Mouse (Mus musculus) T-helper 2 cell (primary cell): ENCODE measurements at regions not wholly inside any gene's neighbourhood (a gene's known extent, or its start where the extent isn't known, plus 50 kb on each side); places are given as distances from the start of the nearest gene placed in this dataset.

Experiments used
- in situ Hi-C: fragments of 300-600 bp; cut with MboI, MseI; formaldehyde crosslinking; loops from one replicate; pipeline ENCODE4 v1.15.1; 2025; ENCODE audit warnings: high pct_unique_total_duplicates

- in situ Hi-C loops: no loop called here
Measured at GRCm38 (mm10) chr4:125765171-125765570, 259.2 kb upstream of the Csf3r start.

- in situ Hi-C loops: no loop called here
Measured at GRCm38 (mm10) chr4:125777126-125777525, 247.2 kb upstream of the Csf3r start.

- in situ Hi-C loops: no loop called here
Measured at GRCm38 (mm10) chr4:125780113-125780512, 244.2 kb upstream of the Csf3r start.

- in situ Hi-C loops: no loop called here
Measured at GRCm38 (mm10) chr4:125780921-125781487, 243.3 kb upstream of the Csf3r start.

DNA sequence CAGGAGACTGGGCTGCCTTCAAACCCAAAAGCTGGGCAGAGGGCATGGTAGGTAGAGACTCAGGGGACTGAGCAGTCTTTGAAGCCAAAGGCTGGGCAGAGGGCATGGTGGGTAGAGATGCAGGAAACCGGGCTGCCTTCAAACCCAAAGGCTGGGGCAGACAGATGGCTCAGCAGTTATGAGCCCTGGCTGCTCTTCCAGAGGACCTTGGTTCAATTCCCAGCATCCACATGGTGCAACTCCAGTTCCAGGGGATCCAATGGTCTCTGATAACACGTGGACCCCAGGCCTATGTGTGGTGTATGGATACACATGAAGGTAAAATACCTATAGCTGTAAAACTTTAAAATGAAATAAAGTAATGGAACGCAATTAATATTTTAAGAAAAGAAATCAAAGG, 242.0 kb upstream of the Csf3r start:
- in situ Hi-C loops: no loop called here

- in situ Hi-C loops: no loop called here
Measured at GRCm38 (mm10) chr4:125786083-125786482, 238.3 kb upstream of the Csf3r start.

DNA sequence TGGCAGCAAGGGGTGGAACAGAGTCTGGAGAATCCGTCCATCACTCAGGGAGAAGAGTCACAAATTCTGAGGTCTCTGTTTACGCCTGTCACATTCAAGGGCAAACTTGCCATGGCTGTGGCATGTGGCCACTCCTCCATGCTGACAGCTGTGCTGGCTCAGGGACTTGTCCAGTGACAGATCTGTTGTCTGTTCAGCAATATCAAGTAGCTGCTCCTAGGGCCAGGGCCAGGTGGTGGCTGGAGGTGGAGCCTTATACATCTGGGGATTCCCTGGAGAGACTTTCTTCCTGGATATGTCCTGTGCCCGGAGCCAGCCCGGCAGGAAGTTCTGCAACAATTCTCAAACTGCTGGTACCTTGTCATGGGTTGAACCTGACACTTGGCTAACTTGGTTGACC, 229.7 kb upstream of the Csf3r start:
- in situ Hi-C loops: no loop called here

GRCm38 (mm10) chr4:125807923-125808322, 216.4 kb upstream of the Csf3r start:
- in situ Hi-C loops: no loop called here

DNA sequence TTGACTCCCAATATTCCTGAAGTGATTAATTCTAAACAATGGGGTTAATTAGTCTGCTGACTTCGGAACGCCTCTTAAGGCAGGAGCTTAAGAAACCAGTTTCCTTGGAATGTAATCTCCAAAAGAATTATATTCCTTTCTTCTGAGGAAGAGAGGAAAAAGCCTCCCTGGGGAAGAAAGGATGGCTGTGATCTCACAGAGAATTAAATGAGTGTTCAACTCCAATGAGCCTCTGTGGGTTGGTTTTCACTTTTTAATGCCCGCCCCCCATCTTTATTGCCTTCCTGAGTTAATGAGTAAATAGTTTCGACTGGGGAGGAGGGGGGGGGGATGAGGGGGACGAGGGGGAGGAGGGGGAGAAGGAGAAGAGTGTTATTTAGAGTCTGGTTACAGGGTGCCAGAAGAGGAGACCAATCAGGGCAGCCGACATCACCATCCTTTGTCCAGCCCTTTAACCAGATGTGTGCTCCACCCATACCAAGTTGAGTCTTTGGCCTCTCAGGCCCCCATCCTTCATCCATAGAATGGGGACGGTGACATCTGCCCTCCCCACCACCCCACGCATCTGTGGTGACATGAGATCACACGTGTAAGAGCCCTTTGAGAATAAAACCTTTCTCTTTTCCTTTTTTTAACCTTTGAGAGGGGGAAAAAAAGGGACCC, 214.8 kb upstream of the Csf3r start:
- in situ Hi-C loops: loop anchor here (10.0 kb wide), 1 partner anchor 575 kb away; no protein-coding TSS in a partner anchor

GRCm38 (mm10) chr4:125810247-125810646, 214.1 kb upstream of the Csf3r start:
- in situ Hi-C loops: loop anchor here (10.0 kb wide), 1 partner anchor 575 kb away; no protein-coding TSS in a partner anchor

DNA sequence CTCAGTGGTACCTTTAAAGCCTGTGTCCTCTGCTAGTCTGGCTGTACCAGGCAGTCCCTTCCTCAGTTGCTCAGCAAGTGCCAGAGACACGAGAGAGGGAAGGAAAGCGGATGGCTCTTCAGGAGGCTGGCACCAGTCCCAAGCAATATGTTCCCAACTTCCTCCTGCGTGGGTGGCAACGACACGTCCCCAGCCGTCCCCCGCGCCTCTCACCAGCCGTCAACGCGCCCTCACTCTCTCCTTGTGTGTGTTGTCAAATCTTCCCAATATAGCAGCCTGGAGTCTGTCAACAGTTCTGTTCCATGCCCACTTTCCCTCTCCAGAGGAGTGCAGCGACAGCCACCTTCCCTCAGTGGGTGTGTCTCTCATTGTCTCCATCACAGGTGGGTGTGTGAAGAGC, 210.0 kb upstream of the Csf3r start:
- in situ Hi-C loops: loop anchor here (10.0 kb wide), 1 partner anchor 570 kb away; no protein-coding TSS in a partner anchor

DNA sequence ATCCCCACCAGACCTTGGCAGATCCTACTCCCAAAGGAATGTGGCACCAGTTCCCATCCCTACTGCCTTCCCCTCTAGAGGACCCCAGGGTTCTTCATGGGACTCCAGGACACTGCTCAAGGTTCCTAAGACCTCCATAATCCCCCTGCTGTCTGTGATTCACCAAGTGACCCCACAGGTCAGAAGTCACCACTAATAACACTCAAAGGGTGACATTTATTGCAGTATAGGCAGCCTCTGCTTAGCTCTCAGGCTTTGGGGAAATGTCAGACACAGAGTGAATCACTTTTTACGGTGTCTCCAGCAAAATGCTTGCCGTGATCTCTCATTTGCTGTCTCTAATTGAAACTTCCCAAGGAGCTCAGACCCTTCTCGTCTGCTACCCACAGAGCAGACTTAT, 209.1 kb upstream of the Csf3r start:
- in situ Hi-C loops: loop anchor here (10.0 kb wide), 1 partner anchor 570 kb away; no protein-coding TSS in a partner anchor

- in situ Hi-C loops: no loop called here
Measured at GRCm38 (mm10) chr4:125824525-125824924, 199.8 kb upstream of the Csf3r start.

DNA sequence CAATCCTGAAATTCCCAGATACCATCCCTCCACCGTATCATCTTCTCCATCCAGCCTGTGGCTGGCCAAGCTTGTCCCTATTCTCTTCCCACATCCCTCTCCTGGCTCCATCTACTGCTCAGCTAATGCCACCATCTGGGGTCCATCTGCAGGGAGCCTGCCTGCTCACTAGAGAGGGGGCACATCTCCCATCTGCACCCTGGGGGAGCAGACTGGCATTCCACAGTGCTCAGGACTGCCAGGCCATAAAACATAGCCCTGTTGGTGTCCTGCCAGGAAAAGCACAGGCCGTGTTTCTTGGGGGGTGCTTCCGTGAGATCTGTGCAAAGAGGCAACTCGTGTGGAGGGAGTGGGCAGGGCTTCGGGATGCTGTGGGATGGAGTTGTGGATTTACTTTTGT, 197.9 kb upstream of the Csf3r start:
- in situ Hi-C loops: no loop called here

- in situ Hi-C loops: no loop called here
Measured at GRCm38 (mm10) chr4:125835250-125835649, 189.1 kb upstream of the Csf3r start.

DNA sequence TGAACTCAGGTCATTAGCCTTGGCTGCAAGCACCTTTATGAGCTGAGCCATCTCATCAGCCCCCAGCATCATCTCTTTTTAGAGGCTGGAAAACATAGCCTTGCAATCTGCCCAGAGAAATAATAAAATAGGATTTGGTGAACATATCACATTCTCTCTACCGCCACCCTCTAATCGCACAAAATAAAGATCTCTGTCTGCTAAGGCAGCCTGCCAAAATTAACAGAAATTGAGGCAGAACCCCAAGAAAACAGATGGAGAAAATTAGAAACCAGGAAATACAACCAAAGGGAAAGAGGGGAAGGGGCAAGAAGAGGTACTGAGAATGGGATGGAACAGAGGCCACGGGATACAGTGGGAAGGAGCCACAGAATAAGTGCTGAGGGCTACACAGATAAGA, 176.8 kb upstream of the Csf3r start:
- in situ Hi-C loops: no loop called here

DNA sequence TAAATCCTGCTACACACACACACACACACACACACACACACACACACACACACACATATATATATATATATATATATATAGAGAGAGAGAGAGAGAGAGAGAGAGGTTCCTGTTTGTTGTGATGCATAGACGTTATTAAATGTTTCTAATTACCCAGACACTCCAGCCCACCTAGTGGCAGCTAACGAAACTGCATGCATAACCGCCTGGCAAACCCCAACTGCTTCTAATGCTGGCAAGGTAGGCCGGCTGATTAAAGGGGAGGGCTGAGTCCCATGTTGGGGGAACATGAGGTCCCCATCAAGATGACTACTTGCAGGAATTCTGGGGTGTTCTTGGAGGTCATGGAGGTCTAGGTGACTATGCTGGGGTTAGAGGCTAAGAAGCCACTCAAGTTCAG, 174.1 kb upstream of the Csf3r start:
- in situ Hi-C loops: loop anchor here (10.0 kb wide), 1 partner anchor 625 kb away; no protein-coding TSS in a partner anchor

DNA sequence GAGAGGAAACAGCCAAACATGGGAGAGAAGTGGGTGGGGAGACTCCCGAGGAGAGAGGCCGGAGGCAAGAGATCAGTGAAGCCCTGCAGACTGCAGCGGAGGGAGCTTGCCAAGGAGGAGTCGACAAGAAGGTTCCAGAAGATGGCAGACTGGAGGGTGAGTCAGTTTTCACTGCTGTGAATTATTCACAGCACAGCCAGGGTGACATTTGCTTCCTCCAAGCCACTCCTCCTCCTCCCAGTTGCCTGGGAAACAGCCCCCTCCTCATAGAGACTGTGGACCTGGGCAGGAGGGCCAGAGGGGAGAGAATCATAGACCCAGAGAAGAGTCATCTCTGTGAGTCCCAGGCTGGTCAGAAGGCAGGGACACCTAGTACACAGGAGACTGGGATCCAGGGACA, 171.8 kb upstream of the Csf3r start:
- in situ Hi-C loops: loop anchor here (10.0 kb wide), 1 partner anchor 628 kb away; no protein-coding TSS in a partner anchor

DNA sequence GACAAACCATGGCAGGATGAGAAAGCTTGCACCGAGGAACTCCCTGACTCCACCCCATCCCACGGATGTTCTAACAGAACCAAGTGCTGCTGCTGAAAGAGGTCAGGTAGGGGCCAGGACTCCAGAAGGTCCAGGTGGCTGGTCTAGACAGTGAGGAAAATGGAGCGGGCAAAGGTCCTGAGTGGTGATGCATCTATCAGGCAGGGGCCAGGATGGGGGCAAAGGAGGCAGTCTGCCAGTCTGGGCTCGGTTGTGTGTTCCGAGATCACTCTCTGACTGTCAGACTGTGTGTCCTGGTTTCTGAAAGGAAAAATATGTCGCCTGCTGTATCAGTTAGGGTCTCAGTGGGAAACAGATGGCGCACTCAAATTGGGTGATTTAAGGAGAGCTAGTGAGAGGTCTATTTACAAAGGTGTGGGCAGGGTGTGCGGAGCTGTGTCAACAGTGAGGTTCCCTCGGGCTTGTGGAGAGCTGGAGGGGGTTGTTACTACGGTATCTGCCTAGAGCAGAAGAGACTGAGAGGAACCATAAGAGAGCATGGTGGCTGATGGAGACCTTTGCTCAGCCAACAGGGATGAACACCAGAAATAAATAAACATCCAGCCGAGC, 168.3 kb upstream of the Csf3r start:
- in situ Hi-C loops: loop anchor here (10.0 kb wide), 1 partner anchor 631 kb away; no protein-coding TSS in a partner anchor

DNA sequence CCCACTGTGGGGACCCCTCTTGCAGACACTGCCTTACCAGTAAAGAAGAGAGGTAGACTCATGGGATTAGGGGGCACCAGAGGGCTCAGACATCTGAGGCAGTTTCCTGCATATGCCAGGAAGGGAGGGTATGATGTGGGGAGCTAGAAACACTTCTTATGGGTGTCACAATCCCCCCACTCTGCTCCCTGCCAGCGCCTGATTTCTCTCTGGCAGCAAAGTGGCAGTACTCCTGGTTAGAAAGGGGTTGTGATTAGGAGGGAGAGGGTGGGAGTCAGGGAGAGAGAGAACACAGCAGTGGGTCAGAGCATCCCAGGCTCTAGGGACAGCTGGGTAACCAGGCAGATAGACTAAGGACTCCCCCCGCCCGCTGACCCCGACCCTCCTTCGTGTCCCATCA, 167.6 kb upstream of the Csf3r start:
- in situ Hi-C loops: loop anchor here (10.0 kb wide), 1 partner anchor 632 kb away; no protein-coding TSS in a partner anchor

DNA sequence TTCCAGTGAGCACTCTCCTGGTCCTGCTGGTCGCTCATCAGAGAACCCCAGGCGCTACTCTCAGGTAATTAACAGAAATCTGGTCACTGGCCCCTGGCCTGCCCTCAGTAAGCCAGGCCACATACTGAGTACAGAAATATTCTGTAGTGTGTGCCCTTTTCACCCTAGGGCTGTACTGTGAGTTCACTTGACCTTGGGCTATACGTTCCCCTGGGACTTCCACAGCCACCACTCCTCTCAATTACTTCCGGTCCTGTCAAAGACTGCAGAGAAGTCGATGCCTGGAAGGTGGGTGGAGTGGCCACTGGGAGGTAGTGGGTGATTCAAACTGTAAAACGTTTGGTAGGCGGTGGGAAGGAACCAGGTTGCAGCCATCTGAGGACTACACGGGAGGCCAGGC, 159.3 kb upstream of the Csf3r start:
- in situ Hi-C loops: no loop called here

DNA sequence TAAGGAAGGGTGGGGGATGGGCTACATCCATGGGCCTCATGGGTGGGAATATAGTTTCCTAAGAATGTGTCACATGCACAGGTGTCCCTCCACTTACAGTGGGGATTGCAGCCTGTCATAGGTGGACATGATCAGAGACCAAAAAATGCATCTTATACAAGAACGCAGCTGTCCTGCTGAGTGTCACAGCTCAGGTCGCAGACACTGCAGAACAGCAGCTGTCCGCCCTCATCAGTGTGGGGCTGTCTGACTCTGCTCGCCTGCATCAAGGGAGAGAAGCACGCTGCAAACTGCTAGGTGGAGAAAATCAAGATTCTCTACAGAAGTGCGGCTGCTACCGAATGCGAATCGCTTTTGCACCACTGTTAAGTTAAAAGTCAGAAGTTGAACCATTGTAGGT, 158.6 kb upstream of the Csf3r start:
- in situ Hi-C loops: no loop called here

- in situ Hi-C loops: no loop called here
Measured at GRCm38 (mm10) chr4:125871211-125871610, 153.1 kb upstream of the Csf3r start.
